Mouse (Mus musculus): Measurements from ENCODE around the gene Serpinc1.

The Serpinc1 gene

GRCm38 (mm10) chr1:161046972-161047371, 68.6 kb downstream of the Serpinc1 start:
- no peak for DNase-seq (ENCODE audit: low spot score in 2 of 2)
